Mouse (Mus musculus) frontal cortex, postnatal 25 days (tissue): ENCODE measurements around the gene 4933409G03Rik.
"Not testable (repeated sequence)": the region's sequence is repeated elsewhere in the genome, so short reads cannot be mapped to it uniquely, and the experiment has no call there.

Experiments
- DNase-seq, 2 experiments: peaks; one replicate each; pipeline ENCODE4 v3.0.0; 2022; ENCODE audit warnings: low spot score in 2 of 2

Gene 4933409G03Rik

GRCm38 (mm10) chr2:68582113-68582512, at the start of gene 4933409G03Rik:
TSS of gene 4933409G03Rik (plus strand) at chr2:68582413.
- DNase-seq, result no peak

GRCm38 (mm10) chr2:68544190-68544589, 38.0 kb upstream of the 4933409G03Rik start:
- DNase-seq, result no peak

GRCm38 (mm10) chr2:68560821-68561220, 21.4 kb upstream of the 4933409G03Rik start:
- DNase-seq, result peak in 1 of 2 experiments; percentile 27

- DNase-seq, result peak in 1 of 2 experiments; percentile 17
Measured at GRCm38 (mm10) chr2:68563331-68563730, 18.9 kb upstream of the 4933409G03Rik start.

- no peak for DNase-seq
Measured at GRCm38 (mm10) chr2:68568361-68568760, 13.9 kb upstream of the 4933409G03Rik start.

- no peak for DNase-seq
Measured at GRCm38 (mm10) chr2:68572340-68572739, 9.9 kb upstream of the 4933409G03Rik start.

GRCm38 (mm10) chr2:68592765-68593164, 10.6 kb downstream of the 4933409G03Rik start:
- no peak for DNase-seq

- DNase-seq, result not testable (repeated sequence)
Measured at GRCm38 (mm10) chr2:68656186-68656585, 74.0 kb downstream of the 4933409G03Rik start, which contains the start of gene 4932414N04Rik. TSS of gene 4932414N04Rik (plus strand) at chr2:68656486.
